Mouse (Mus musculus) lung, postnatal 0 days (tissue): ENCODE results near the gene Uspl1. TPM values are rescaled to one million over a fixed set of nuclear protein-coding genes. Genes with fewer than 3 reads are reported as not detected.
A peak's percentile ranks its signal among the peaks of the same experiment; 100 is the strongest.

Experiments used
- ATAC-seq: fragments of 200-750 bp; cut with Nextera tagmentation; 2 replicates; pipeline ENCODE4 v1.8.0; 2017; ENCODE audit warnings: moderate library complexity
- DNase-seq: peaks from one replicate; pipeline ENCODE4 v3.0.0-alpha.2; 2016; ENCODE audit warnings: low spot score
- H3K27ac ChIP-seq: fragments of 300-500 bp; sonication (generic); 2 replicates; pipeline ENCODE4 v1.5.1; 2014; ENCODE audit warnings: antibody characterized with exemption, mild to moderate bottlenecking, low read length, mixed read lengths
- H3K27me3 ChIP-seq: fragments of 300-500 bp; sonication (generic); replicated peaks from 2 replicates; pipeline ENCODE4 v1.6.1; 2014; ENCODE audit warnings: low read length, mixed read lengths; ENCODE audit not compliant: insufficient read depth
- H3K36me3 ChIP-seq: fragments of 300-500 bp; sonication (generic); 2 replicates; pipeline ENCODE4 v1.6.1; 2014; ENCODE audit warnings: low read length, mixed read lengths; ENCODE audit not compliant: insufficient read depth
- H3K4me1 ChIP-seq: fragments of 300-500 bp; sonication (generic); 2 replicates; pipeline ENCODE4 v1.6.1; 2014; ENCODE audit warnings: antibody characterized with exemption, low read depth, low read length, mixed read lengths; ENCODE audit not compliant: insufficient read depth
- H3K4me2 ChIP-seq: fragments of 300-500 bp; sonication (generic); replicated peaks from 2 replicates; pipeline ENCODE4 v1.6.1; 2014; ENCODE audit warnings: low read depth, mild to moderate bottlenecking, low read length, moderate library complexity, mixed read lengths
- H3K4me3 ChIP-seq: fragments of 300-500 bp; sonication (generic); 2 replicates; pipeline ENCODE4 v1.5.1; 2014; ENCODE audit warnings: low read depth, low read length
- H3K9ac ChIP-seq: fragments of 300-500 bp; sonication (generic); replicated peaks from 2 replicates; pipeline ENCODE4 v1.6.1; 2014; ENCODE audit warnings: low read depth, mild to moderate bottlenecking
- H3K9me3 ChIP-seq: fragments of 300-500 bp; sonication (generic); 2 replicates; pipeline ENCODE4 v1.6.1; 2016; ENCODE audit warnings: low read length, mixed read lengths
- CTCF ChIP-seq: IDR thresholded peaks from 2 replicates; pipeline ENCODE4 v1.5.1; 2016; ENCODE audit warnings: antibody characterized with exemption, mild to moderate bottlenecking
- EP300 ChIP-seq: IDR thresholded peaks from 2 replicates; pipeline ENCODE4 v1.6.1; 2016; ENCODE audit warnings: antibody characterized with exemption, mild to moderate bottlenecking, control low read depth
- WGBS: fragments of 180-500 bp; shearing (Covaris S2); extraction: QIAGEN DNeasy Blood & Tissue Kit; methylation state at CpG from one replicate; pipeline ENCODE4 v1.1.7; 2014; 5-methylcytosine and 5-hydroxymethylcytosine counted together
- polyA plus RNA-seq: library from polyadenylated mRNA; unstranded; fragments of >200 nt; fragmentation: Nextera tagmentation; extraction: Ambion mirVana; gene quantifications from 2 replicates; pipeline ENCODE4 v1.2.1, GENCODE M21; 2015

Uspl1 gene
- polyA plus RNA-seq, 1 experiment from 2014 or later, result 17.5 TPM

- peak; percentile 89 for DNase-seq
- 41% methylated on average over 13 of the region's 13 CpGs for WGBS
- H3K9ac ChIP-seq, result no peak overlapping the region
Measured at GRCm38 (mm10) chr5:149152063-149152773, 31.9 kb upstream of the Uspl1 start.

GRCm38 (mm10) chr5:149152774-149153155 is 31.4 kb upstream of the Uspl1 start:
- peak overlapping the region; percentile 28; the same call in 1 of the 2 replicates for H3K4me2 ChIP-seq
- H3K4me3 ChIP-seq, result no peak overlapping the region
- peak; percentile 63; the same call in 1 of the 2 replicates for ATAC-seq
- H3K9me3 ChIP-seq, result no peaks in the 10 kb centered on the region
- DNase-seq, result no peak
- H3K4me1 ChIP-seq, result no peaks in the 10 kb centered on the region
- no peaks in the 10 kb centered on the region for H3K36me3 ChIP-seq
- 49% methylated on average over 12 of the region's 12 CpGs for WGBS
- no peaks in the 10 kb centered on the region for H3K27me3 ChIP-seq
- no peak overlapping the region for H3K9ac ChIP-seq
- TF ChIP-seq CTCF, result no peak
- TF ChIP-seq EP300, result no peak
- H3K27ac ChIP-seq, result peak overlapping the region; percentile 76

More at GRCm38 (mm10) chr5:149152063-149152773, 31.9 kb upstream of the Uspl1 start:
- Histone ChIP-seq H3K36me3 (no peaks in the 10 kb centered on the region), H3K9me3 (no peaks in the 10 kb centered on the region), H3K4me3 (no peak overlapping the region), H3K27ac (peak overlapping the region; percentile 76), H3K27me3 (no peaks in the 10 kb centered on the region), H3K4me1 (no peaks in the 10 kb centered on the region), H3K4me2 (peak overlapping the region; percentile 28; the same call in 1 of the 2 replicates)
- ATAC-seq, result peak; percentile 92
- peak; percentile 80 for TF ChIP-seq EP300
- no peak for TF ChIP-seq CTCF

- Histone ChIP-seq H3K4me3 (no peak overlapping the region), H3K4me2 (no peak overlapping the region), H3K36me3 (no peaks in the 10 kb centered on the region), H3K4me1 (no peaks in the 10 kb centered on the region), H3K27me3 (no peaks in the 10 kb centered on the region), H3K27ac (no peak overlapping the region), H3K9me3 (no peaks in the 10 kb centered on the region), H3K9ac (no peak overlapping the region)
- ATAC-seq, result no peak
- no peak for DNase-seq
- 86% methylated on average over 18 of the region's 18 CpGs for WGBS
- no peak for TF ChIP-seq CTCF
- no peak for TF ChIP-seq EP300
Measured at GRCm38 (mm10) chr5:149156886-149157563, 27.1 kb upstream of the Uspl1 start.

GRCm38 (mm10) chr5:149159021-149159420 is 25.1 kb upstream of the Uspl1 start:
- no peaks in the 10 kb centered on the region for H3K9me3 ChIP-seq
- no peaks in the 10 kb centered on the region for H3K36me3 ChIP-seq
- no peak overlapping the region for H3K27ac ChIP-seq
- 81% methylated on average over 6 of the region's 6 CpGs for WGBS
- no peak overlapping the region for H3K9ac ChIP-seq
- DNase-seq, result no peak
- TF ChIP-seq EP300, result no peak
- TF ChIP-seq CTCF, result no peak
- no peak for ATAC-seq
- H3K4me3 ChIP-seq, result no peak overlapping the region
- no peak overlapping the region for H3K4me2 ChIP-seq
- H3K4me1 ChIP-seq, result no peaks in the 10 kb centered on the region
- H3K27me3 ChIP-seq, result no peaks in the 10 kb centered on the region

- H3K36me3 ChIP-seq, result no peaks in the 10 kb centered on the region
- no peak overlapping the region for H3K9ac ChIP-seq
- DNase-seq, result no peak
- TF ChIP-seq EP300 (no peak), CTCF (no peak)
- H3K27ac ChIP-seq, result no peak overlapping the region
- H3K4me2 ChIP-seq, result no peak overlapping the region
- no peaks in the 10 kb centered on the region for H3K4me1 ChIP-seq
- H3K9me3 ChIP-seq, result no peaks in the 10 kb centered on the region
- ATAC-seq, result no peak
- WGBS, result 62% methylated on average over 4 of the region's 4 CpGs
- no peaks in the 10 kb centered on the region for H3K27me3 ChIP-seq
- no peak overlapping the region for H3K4me3 ChIP-seq
Measured at GRCm38 (mm10) chr5:149160469-149160868, 23.7 kb upstream of the Uspl1 start.

- DNase-seq (peak; percentile 91), ATAC-seq (peak; percentile 88)
- no peaks in the 10 kb centered on the region for H3K36me3 ChIP-seq
- TF ChIP-seq EP300 (peak; percentile 88), CTCF (no peak)
- no peak overlapping the region for H3K4me3 ChIP-seq
- H3K27ac ChIP-seq, result no peak overlapping the region
- H3K27me3 ChIP-seq, result no peaks in the 10 kb centered on the region
- H3K9me3 ChIP-seq, result no peaks in the 10 kb centered on the region
- H3K9ac ChIP-seq, result no peak overlapping the region
- 16% methylated on average over 7 of the region's 7 CpGs for WGBS
- 0 out of 2 replicates have a peak overlapping the region, but pooled peaks have one; percentile 17 for H3K4me2 ChIP-seq
- no peaks in the 10 kb centered on the region for H3K4me1 ChIP-seq
Measured at GRCm38 (mm10) chr5:149162890-149163289, 21.3 kb upstream of the Uspl1 start.
